10 mouse cellular contexts compared by ENCODE assay signal in the genomic region with DNA sequence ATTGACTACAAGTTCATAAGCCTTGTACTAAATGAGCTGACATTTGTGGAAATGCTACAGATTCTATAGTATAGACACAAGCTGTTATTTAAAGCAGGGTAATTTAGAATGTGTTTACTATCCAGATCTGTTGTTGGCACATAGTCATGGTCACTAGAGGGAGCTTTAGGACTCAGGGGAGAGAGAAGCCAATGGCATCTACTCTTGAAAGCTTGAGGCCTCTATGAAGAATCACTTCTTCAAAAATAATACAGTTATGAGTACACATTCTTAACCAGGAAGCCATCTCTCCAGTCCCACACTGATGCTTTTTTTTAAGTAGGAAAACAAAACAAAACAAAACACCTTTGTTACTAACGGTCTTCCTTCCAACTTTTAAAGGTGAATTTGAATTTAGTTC. TPM values are rescaled to one million over a fixed set of nuclear protein-coding genes. Genes with fewer than 3 reads are reported as not detected.
DNase-seq lines count a peak whose midpoint lies in the region; ATAC-seq and TF ChIP-seq lines count a peak whose summit lies in the region.
"Had no signal": no experiment of that assay in that cellular context is flagged by ENCODE, and none has a peak within 500 bp of the region (broad histone marks: within the 10 kb centered on the region; RNA-seq: fewer than 3 reads in every experiment).

No protein-coding gene starts in this region.

- no peak overlapping the region for H3K4me2 ChIP-seq in kidney, embryonic 14.5 days (replicated peaks; ENCODE audit: low read depth, low read length)
- H3K4me2 ChIP-seq: midbrain, embryonic 13.5 days had no signal

- TF ChIP-seq POLR2A in kidney, adult 2 months (IDR thresholded peaks at IDR 0.05; ENCODE audit: low read depth, low read length), result no peak

- no peaks in the 10 kb centered on the region for H3K27me3 ChIP-seq in kidney, adult 2 months (replicated peaks; ENCODE audit: control insufficient read depth, insufficient read depth, low read length)
- no peaks in the 10 kb centered on the region for H3K27me3 ChIP-seq in kidney, embryonic 14.5 days (ENCODE audit: control insufficient read depth, insufficient read depth, low read length)
- H3K27me3 ChIP-seq: midbrain, embryonic 13.5 days had no signal

- no peaks in the 10 kb centered on the region for H3K36me3 ChIP-seq in kidney, adult 2 months (ENCODE audit: control insufficient read depth, insufficient read depth, low read length)
- H3K36me3 ChIP-seq in kidney, embryonic 14.5 days (ENCODE audit: control insufficient read depth, insufficient read depth, low read length), result no peaks in the 10 kb centered on the region
- H3K36me3 ChIP-seq: midbrain, embryonic 13.5 days had no signal

- H3K9ac ChIP-seq in kidney, embryonic 14.5 days (ENCODE audit: low read depth, low read length), result no peak overlapping the region
- H3K9ac ChIP-seq: midbrain, embryonic 13.5 days had no signal

- peak; percentile 17 for DNase-seq in adrenal gland, adult 2 months
- DNase-seq in adrenal gland, postnatal 25 days, result no peak
- peak; percentile 60 for DNase-seq in kidney, adult 2 months
- peak; percentile 6 for DNase-seq in lung, postnatal 10 days
- no peak for DNase-seq in lung, adult 18-20 months
- peak; percentile 26 to 48 for DNase-seq in kidney, postnatal 36 days
- DNase-seq in T-cell, adult 2 months (ENCODE audit: low spot score), result no peak

- no peak overlapping the region for H3K4me3 ChIP-seq in kidney, adult 2 months (ENCODE audit: insufficient read depth, low read depth, low read length)
- H3K4me3 ChIP-seq in kidney, embryonic 14.5 days (ENCODE audit: low read length), result no peak overlapping the region
- H3K4me3 ChIP-seq: erythroblast, embryonic 14.5 days; midbrain, embryonic 13.5 days had no signal

- ATAC-seq in kidney, embryonic 14.5 days (ENCODE audit: low FRiP score, low TSS enrichment), result no peak
- ATAC-seq: midbrain, embryonic 13.5 days had no signal

- 75% methylated on average over 1 of the region's 1 CpGs for WGBS in kidney, adult 2 months
- 92% methylated on average over 1 of the region's 1 CpGs for WGBS in kidney, embryonic 14.5 days

- no peaks in the 10 kb centered on the region; the same call in 1 of the 2 replicates for H3K4me1 ChIP-seq in kidney, adult 2 months (ENCODE audit: control insufficient read depth, insufficient read depth, low read length)
- peaks cover 12% of the 10 kb centered on the region; the same call in 1 of the 2 replicates for H3K4me1 ChIP-seq in kidney, embryonic 14.5 days (ENCODE audit: control insufficient read depth, insufficient read depth, low read length)
- H3K4me1 ChIP-seq: midbrain, embryonic 13.5 days had no signal

- H3K27ac ChIP-seq in kidney, adult 2 months (ENCODE audit: insufficient read depth, low read depth, low read length), result no peak overlapping the region
- H3K27ac ChIP-seq in kidney, embryonic 14.5 days (ENCODE audit: low read depth, low read length), result no peak overlapping the region
- H3K27ac ChIP-seq: midbrain, embryonic 13.5 days had no signal

- TF ChIP-seq CTCF in kidney, adult 2 months (conservative IDR thresholded peaks at IDR 0.05; ENCODE audit: insufficient read depth, insufficient read length, low read depth, low read length), result no peak

- H3K9me3 ChIP-seq in kidney, embryonic 14.5 days (ENCODE audit: control insufficient read depth, low read length), result peaks cover 4% of the 10 kb centered on the region; the same call in 1 of the 2 replicates
- H3K9me3 ChIP-seq: midbrain, embryonic 13.5 days had no signal

RNA-seq across cellular contexts. Expression of gene Ccdc34, which starts 45.5 kb away (rescaled TPM):
- total RNA-seq in adrenal gland, adult 2 months (2021), result 1 to 10 TPM; 6.5 to 7.3 TPM
- polyA plus RNA-seq in adrenal gland, adult 2 months (2012; rRNA removed), result 6.9 and 9.6 TPM in 2 replicates
- total RNA-seq in adrenal gland, postnatal 25 days (2021), result 11.4 and 14.0 TPM in 2 replicates
- polyA plus RNA-seq in kidney, adult 2 months (2012; rRNA removed), result 4.2 and 4.6 TPM in 2 replicates
- polyA plus RNA-seq in kidney, embryonic 14.5 days (2014; fragmentation: Nextera tagmentation; extraction: Ambion mirVana), result 59.7 and 75.0 TPM in 2 replicates

Comparison
In these comparisons a context has a peak if more than half of its experiments do, and no peak if none do; other contexts are left out.
1. DNase-seq: peak in adrenal gland, adult 2 months (single experiment), kidney, adult 2 months (single experiment), lung, postnatal 10 days (single experiment) and kidney, postnatal 36 days (2 of 2); none in adrenal gland, postnatal 25 days (single experiment), lung, adult 18-20 months (0 of 2) and T-cell, adult 2 months (single experiment).